Mouse (Mus musculus) midbrain, embryonic 16.5 days (tissue): Measurements from ENCODE around the gene Gpr155. TPM values are rescaled to one million over a fixed set of nuclear protein-coding genes. Genes with fewer than 3 reads are reported as not detected.

Source experiments
- ATAC-seq: fragments of 200-750 bp; cut with Nextera tagmentation; 2 replicates; pipeline ENCODE4 v1.8.0; 2017; ENCODE audit warnings: moderate TSS enrichment
- H3K27ac ChIP-seq: fragments of 300-500 bp; sonication (generic); 2 replicates; pipeline ENCODE4 v1.5.1; 2014; ENCODE audit warnings: mild to moderate bottlenecking, low read length, mixed read lengths
- H3K27me3 ChIP-seq: fragments of 300-500 bp; sonication (generic); 2 replicates; pipeline ENCODE4 v1.6.1; 2014; ENCODE audit warnings: low read depth, low read length, mixed read lengths; ENCODE audit not compliant: control insufficient read depth, insufficient read depth
- H3K36me3 ChIP-seq: fragments of 300-500 bp; sonication (generic); 2 replicates; pipeline ENCODE4 v1.6.1; 2014; ENCODE audit warnings: mild to moderate bottlenecking, low read length, moderate library complexity, mixed read lengths; ENCODE audit not compliant: control insufficient read depth, insufficient read depth
- H3K4me1 ChIP-seq: fragments of 300-500 bp; sonication (generic); 2 replicates; pipeline ENCODE4 v1.6.1; 2014; ENCODE audit warnings: mild to moderate bottlenecking, low read length, mixed read lengths; ENCODE audit not compliant: control insufficient read depth, insufficient read depth
- H3K4me2 ChIP-seq: fragments of 300-500 bp; sonication (generic); 2 replicates; pipeline ENCODE4 v1.6.1; 2014; ENCODE audit warnings: mild to moderate bottlenecking, low read length, mixed read lengths
- H3K4me3 ChIP-seq: fragments of 300-500 bp; sonication (generic); 2 replicates; pipeline ENCODE4 v1.5.1; 2014; ENCODE audit warnings: low read depth, mild to moderate bottlenecking, low read length, moderate library complexity, mixed read lengths
- H3K9ac ChIP-seq: fragments of 300-500 bp; sonication (generic); 2 replicates; pipeline ENCODE4 v1.6.1; 2014; ENCODE audit warnings: low read depth, low read length, mixed read lengths
- H3K9me3 ChIP-seq: fragments of 300-500 bp; sonication (generic); replicated peaks from 2 replicates; pipeline ENCODE4 v1.6.1; 2014; ENCODE audit warnings: mild to moderate bottlenecking, low read length, mixed read lengths; ENCODE audit not compliant: control insufficient read depth, poor library complexity, severe bottlenecking
- WGBS: fragments of 180-500 bp; shearing (Covaris S2); extraction: QIAGEN DNeasy Blood & Tissue Kit; methylation state at CpG from one replicate; pipeline ENCODE4 v1.1.7; 2014; 5-methylcytosine and 5-hydroxymethylcytosine counted together
- polyA plus RNA-seq: library from polyadenylated mRNA; unstranded; fragments of >200 nt; fragmentation: Nextera tagmentation; extraction: Ambion mirVana; gene quantifications from 2 replicates; pipeline ENCODE4 v1.2.1, GENCODE M21; 2015

The Gpr155 gene
- polyA plus RNA-seq, result 13.7 and 15.0 TPM in 2 replicates

DNA sequence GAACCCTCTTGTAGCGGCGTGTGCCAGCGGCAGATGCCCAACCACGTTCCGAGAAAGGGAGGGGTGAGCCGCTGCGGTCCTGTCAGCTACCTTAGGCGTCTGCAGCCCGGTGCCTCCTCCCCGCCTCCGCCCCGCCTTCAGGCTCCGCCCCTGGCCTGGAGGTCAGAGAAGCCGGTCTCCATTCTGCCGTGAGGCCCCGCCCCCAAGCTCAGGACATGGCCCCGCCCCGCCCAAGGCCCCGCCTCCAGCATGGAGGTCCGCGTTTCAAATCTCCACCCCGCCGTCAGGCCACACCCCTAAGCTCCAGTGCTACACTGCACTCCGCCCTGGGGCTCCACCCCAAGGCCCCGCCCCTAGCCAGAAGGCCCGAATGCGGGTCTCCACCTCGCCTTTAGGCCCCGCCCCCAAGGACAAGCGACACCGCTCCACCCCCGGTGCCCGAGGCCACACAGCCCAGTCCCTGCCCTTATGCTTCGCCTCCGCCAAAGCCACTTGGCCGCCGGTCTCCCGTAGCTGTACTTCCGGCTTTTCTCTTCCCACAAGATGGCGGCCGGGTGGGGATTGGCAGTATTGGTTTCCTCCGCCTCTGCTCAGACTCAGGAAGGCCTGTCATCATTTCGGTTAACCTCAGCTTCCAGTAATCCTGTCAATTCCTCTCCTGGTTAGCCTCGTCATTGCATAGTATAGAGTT is at the start of gene Gpr155:
TSS of gene Gpr155 (minus strand) at position 217 of the 691 bp plus-strand sequence.
- Histone ChIP-seq H3K36me3 (peaks cover 2% of the 10 kb centered on the region; the same call in 1 of the 2 replicates), H3K4me3 (peak within 1 kb of the TSS; percentile 78), H3K9ac (peak within 1 kb of the TSS; percentile 85), H3K4me1 (peaks cover 9% of the 10 kb centered on the region), H3K27me3 (no peaks in the 10 kb centered on the region), H3K27ac (peak within 1 kb of the TSS; percentile 87), H3K9me3 (no peaks in the 10 kb centered on the region), H3K4me2 (peak within 1 kb of the TSS; percentile 91)
- peak; percentile 97 for ATAC-seq
- under 1% methylated on average over 33 of the region's 44 CpGs for WGBS

DNA sequence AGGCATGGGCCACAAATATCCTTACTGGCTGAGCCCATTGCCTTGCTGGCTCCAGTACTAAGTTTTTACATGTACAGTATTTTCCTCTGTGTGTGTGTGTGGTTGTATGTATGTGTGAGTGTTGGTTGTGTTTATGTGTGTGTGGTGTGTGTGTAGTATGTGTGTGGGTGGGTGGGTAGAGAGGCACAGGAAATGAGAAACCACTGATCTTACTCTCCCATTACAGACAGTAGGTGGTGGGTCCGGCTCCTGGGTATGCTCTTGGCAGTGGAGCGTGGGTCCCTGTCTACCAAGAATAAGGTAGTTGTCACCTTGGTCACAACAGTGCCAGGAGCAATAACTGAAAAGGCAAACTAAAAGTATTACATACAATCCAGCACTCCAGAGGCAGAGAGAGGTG is 49.5 kb upstream of the Gpr155 start:
- Histone ChIP-seq H3K27ac (no peak overlapping the region), H3K36me3 (no peaks in the 10 kb centered on the region), H3K9ac (no peak overlapping the region), H3K4me2 (no peak overlapping the region), H3K27me3 (no peaks in the 10 kb centered on the region), H3K4me3 (no peak overlapping the region), H3K4me1 (peaks cover 10% of the 10 kb centered on the region; the same call in 1 of the 2 replicates), H3K9me3 (no peaks in the 10 kb centered on the region)
- no peak for ATAC-seq
- WGBS, result 93% methylated on average over 2 of the region's 2 CpGs

DNA sequence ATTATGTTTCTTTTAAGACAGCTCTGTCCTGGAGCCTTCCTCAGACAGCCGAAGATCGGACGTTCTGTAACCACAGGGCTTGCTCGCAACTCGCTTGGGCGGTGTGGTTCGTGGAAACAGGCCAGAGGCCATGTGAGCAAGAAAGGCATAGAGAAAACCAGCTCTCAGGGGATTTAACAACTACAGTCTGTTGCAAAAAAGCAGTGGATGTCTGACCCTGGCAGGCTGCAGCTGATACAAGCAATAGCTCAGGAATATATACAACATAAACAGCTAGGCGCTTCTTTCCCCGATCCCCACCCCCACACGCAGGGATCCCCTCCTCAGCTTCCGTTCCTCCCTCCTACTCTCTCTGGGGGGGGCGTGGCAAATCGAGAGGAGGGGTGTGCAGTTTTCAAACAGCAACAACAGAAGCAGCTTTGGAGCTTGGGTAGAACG is 45.6 kb upstream of the Gpr155 start:
- 18% methylated on average over 14 of the region's 14 CpGs for WGBS
- H3K4me3 ChIP-seq, result 0 out of 2 replicates have a peak overlapping the region, but pooled peaks have one; percentile 0
- peak; percentile 59; the same call in 1 of the 2 replicates for ATAC-seq
- H3K9me3 ChIP-seq, result no peaks in the 10 kb centered on the region
- no peaks in the 10 kb centered on the region for H3K36me3 ChIP-seq
- H3K4me1 ChIP-seq, result 0 out of 2 replicates have a peak, but pooled peaks cover 2% of the 10 kb centered on the region
- H3K27ac ChIP-seq, result peak overlapping the region; percentile 39; the same call in 1 of the 2 replicates
- no peaks in the 10 kb centered on the region for H3K27me3 ChIP-seq
- H3K9ac ChIP-seq, result peak overlapping the region; percentile 1; the same call in 1 of the 2 replicates
- peak overlapping the region; percentile 40 for H3K4me2 ChIP-seq

DNA sequence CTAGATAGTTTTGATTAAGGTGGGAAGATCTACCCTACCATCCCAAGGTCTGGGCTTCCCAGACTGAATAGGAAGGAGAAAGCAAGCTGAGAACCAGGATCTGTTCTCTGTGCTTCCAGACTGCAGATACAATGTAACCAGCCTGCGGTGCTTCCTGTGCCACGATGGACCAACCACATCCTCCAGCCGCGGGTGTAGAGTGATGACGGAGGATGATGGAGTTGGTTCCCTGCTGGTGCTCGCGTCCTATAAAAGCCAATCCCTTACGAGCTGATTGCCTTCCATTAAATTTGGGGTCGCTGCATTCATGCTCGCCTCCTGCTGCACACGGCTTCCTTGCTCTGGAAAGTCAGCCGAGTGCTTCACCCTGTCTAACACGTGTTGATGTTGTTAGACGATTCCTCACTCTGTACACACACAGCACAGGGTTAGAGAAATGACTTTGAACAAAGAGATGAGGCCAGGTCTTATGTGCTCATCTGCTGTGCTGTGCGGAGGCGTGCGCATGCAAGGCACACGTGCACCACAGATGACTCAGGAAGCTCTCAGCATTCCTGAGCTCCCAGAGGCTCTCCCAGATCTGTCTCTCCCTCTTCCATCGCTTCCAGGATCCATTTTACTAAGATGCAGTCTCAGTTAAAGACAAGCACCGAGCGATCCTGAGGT is 42.6 kb upstream of the Gpr155 start:
- H3K9ac ChIP-seq, result no peak overlapping the region
- 73% methylated on average over 21 of the region's 21 CpGs for WGBS
- no peak for ATAC-seq

DNA sequence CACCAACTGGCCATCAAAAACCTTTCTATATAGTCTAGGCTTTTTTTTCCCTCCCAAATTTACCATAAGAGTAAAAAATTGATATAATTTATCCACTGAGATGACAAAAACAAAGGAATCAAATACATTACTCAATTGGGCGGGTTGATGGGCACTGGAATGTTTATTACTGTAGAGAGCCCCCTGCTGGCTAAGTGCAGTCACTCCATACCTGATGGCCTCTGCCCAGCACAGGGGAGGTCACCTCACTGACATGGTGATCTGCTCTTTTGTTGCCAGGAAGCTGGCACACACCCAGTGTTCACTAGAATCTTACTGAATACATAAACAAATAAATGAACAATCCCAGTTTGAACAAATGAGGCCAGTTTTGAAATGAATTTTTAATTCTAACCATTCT is 40.9 kb upstream of the Gpr155 start:
- Histone ChIP-seq H3K9ac (no peak overlapping the region), H3K27me3 (no peaks in the 10 kb centered on the region), H3K36me3 (no peaks in the 10 kb centered on the region), H3K4me3 (no peak overlapping the region), H3K4me2 (no peak overlapping the region), H3K27ac (no peak overlapping the region), H3K4me1 (0 out of 2 replicates have a peak, but pooled peaks cover 2% of the 10 kb centered on the region), H3K9me3 (no peaks in the 10 kb centered on the region)
- WGBS, result 36% methylated on average over 1 of the region's 1 CpGs
- ATAC-seq, result no peak

More for the DNA sequence above, 42.6 kb upstream of the Gpr155 start:
- Histone ChIP-seq H3K27ac (no peak overlapping the region), H3K9me3 (no peaks in the 10 kb centered on the region), H3K4me2 (no peak overlapping the region), H3K4me1 (0 out of 2 replicates have a peak, but pooled peaks cover 2% of the 10 kb centered on the region), H3K4me3 (no peak overlapping the region), H3K36me3 (no peaks in the 10 kb centered on the region), H3K27me3 (no peaks in the 10 kb centered on the region)

DNA sequence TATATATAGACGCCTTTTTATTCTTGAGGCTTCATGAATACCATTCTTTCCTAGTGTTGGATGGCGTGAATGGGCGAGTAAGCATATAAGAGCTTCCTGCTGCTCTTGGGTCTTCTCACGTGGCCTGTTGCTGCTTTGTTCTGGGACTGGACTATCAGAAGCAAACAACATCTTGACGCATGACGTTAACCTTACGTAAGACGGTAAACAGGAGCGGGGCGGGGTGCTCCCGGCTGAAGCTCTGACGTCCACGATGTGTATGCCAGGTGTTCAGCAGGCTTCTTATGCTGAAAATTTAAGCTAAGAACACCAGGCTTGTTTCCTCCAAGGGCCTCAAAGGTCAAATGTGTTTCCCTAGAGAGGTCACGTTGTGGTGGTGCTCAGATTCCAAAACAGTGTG is 39.5 kb upstream of the Gpr155 start:
- WGBS, result 90% methylated on average over 14 of the region's 14 CpGs
- Histone ChIP-seq H3K36me3 (no peaks in the 10 kb centered on the region), H3K4me1 (no peaks in the 10 kb centered on the region; the same call in 1 of the 2 replicates), H3K9ac (no peak overlapping the region), H3K27me3 (no peaks in the 10 kb centered on the region), H3K9me3 (no peaks in the 10 kb centered on the region), H3K27ac (no peak overlapping the region), H3K4me2 (no peak overlapping the region), H3K4me3 (no peak overlapping the region)
- no peak for ATAC-seq

DNA sequence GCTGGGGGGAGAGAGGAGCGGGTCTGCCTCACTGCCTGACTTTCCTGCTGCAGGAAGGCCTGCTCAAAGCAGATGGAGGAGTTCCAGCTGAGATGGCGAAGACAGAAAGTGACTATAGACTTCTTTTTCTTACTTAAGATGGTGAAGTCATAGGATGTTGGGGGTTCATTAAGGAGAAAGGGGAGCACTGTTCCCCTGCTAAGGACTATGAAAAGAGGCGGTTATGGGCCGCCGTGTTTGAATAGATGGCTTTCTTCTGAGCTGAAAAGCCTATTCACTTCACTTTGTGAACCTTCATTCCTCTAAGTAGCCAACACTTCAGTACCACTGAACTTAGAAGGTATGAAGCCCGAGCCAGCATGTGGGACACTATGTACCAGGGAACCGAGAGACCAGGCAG is 33.4 kb upstream of the Gpr155 start:
- H3K27me3 ChIP-seq, result no peaks in the 10 kb centered on the region
- no peaks in the 10 kb centered on the region; the same call in 1 of the 2 replicates for H3K4me1 ChIP-seq
- WGBS, result 29% methylated on average over 7 of the region's 7 CpGs
- H3K9ac ChIP-seq, result no peak overlapping the region
- no peak for ATAC-seq
- H3K9me3 ChIP-seq, result no peaks in the 10 kb centered on the region
- no peak overlapping the region for H3K4me2 ChIP-seq
- H3K36me3 ChIP-seq, result no peaks in the 10 kb centered on the region
- no peak overlapping the region for H3K4me3 ChIP-seq
- no peak overlapping the region for H3K27ac ChIP-seq

DNA sequence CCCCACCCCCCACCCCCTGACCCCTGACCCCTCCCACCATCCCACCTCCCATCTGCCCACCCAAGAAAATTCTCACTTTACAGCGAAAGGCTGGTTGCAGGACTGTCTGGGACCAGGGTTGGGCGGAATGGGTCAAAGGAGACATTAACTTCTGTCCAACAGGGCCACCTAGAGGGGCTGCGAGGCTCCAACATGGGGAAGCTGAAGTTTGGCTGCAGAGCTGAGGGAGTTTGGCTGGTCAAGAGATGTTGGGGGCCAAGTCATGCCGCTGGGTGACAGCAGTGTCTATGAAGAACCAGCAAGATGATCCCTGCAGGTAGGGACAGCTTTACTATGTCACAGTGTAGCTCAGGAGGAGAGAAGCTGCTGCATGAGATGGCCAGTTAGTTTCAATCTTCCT is 32.9 kb upstream of the Gpr155 start:
- no peaks in the 10 kb centered on the region for H3K36me3 ChIP-seq
- no peak for ATAC-seq
- 50% methylated on average over 4 of the region's 4 CpGs for WGBS

DNA sequence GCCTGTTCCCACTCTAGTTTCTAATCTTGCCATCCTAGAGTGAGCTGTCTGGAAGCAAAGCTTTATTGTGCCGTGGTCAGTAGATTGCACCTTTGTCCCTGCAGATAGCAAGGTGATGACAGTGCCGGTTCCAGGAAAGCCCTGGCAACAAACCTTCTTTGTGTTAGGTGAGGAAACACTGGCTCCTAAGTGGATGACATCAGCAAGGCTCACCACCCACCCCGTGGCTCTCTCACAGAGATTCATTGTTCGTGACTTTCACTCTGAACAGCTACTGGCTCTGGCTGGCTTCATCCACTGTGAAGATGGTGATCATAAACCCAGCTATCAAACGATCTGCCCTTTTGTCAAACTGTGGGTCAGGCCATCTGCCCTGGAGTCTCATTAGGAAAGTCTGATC is 29.5 kb upstream of the Gpr155 start:
- no peaks in the 10 kb centered on the region for H3K9me3 ChIP-seq
- WGBS, result 68% methylated on average over 5 of the region's 5 CpGs
- H3K27me3 ChIP-seq, result no peaks in the 10 kb centered on the region
- no peak overlapping the region for H3K4me3 ChIP-seq
- no peak overlapping the region for H3K4me2 ChIP-seq
- H3K27ac ChIP-seq, result no peak overlapping the region
- H3K4me1 ChIP-seq, result no peaks in the 10 kb centered on the region; the same call in 1 of the 2 replicates
- no peaks in the 10 kb centered on the region for H3K36me3 ChIP-seq
- H3K9ac ChIP-seq, result no peak overlapping the region
- no peak for ATAC-seq

More for the DNA sequence above, 32.9 kb upstream of the Gpr155 start:
- Histone ChIP-seq H3K27me3 (no peaks in the 10 kb centered on the region), H3K27ac (no peak overlapping the region), H3K9me3 (no peaks in the 10 kb centered on the region), H3K4me1 (no peaks in the 10 kb centered on the region; the same call in 1 of the 2 replicates), H3K9ac (no peak overlapping the region), H3K4me2 (no peak overlapping the region), H3K4me3 (no peak overlapping the region)
